ENCODE assay signal across 27 mouse cellular contexts in genomic region chr6:142635185-142635583, GRCm38 (mm10).
DNase-seq lines count a peak whose midpoint lies in the region; ATAC-seq and TF ChIP-seq lines count a peak whose summit lies in the region.
"Had no signal": no experiment of that assay in that cellular context is flagged by ENCODE, and none has a peak within 500 bp of the region (broad histone marks: within the 10 kb centered on the region; RNA-seq: fewer than 3 reads in every experiment).

No protein-coding gene starts in this region.

- H3K9me3 ChIP-seq in forebrain, embryonic 12.5 days, result no peaks in the 10 kb centered on the region
- no peaks in the 10 kb centered on the region for H3K9me3 ChIP-seq in forebrain, embryonic 15.5 days
- no peaks in the 10 kb centered on the region for H3K9me3 ChIP-seq in kidney, postnatal 0 days (replicated peaks; ENCODE audit: low read length)
- no peaks in the 10 kb centered on the region for H3K9me3 ChIP-seq in midbrain, embryonic 11.5 days (ENCODE audit: control insufficient read depth, low read length)
- H3K9me3 ChIP-seq in midbrain, embryonic 15.5 days, result no peaks in the 10 kb centered on the region
- H3K9me3 ChIP-seq in embryonic facial prominence, embryonic 11.5 days (replicated peaks; ENCODE audit: control insufficient read depth, low read length), result no peaks in the 10 kb centered on the region
- H3K9me3 ChIP-seq: embryonic facial prominence, embryonic 12.5 days; G1E; heart, embryonic 10.5 days; heart, embryonic 13.5 days had no signal

- ATAC-seq in forebrain, embryonic 12.5 days (ENCODE audit: low FRiP score), result 0 out of 2 replicates have a peak, but pooled peaks have one; percentile 36
- no peak; the same call in 1 of the 2 replicates for ATAC-seq in forebrain, embryonic 15.5 days (replicated peaks)
- 0 out of 2 replicates have a peak, but pooled peaks have one; percentile 17 for ATAC-seq in kidney, postnatal 0 days (replicated peaks; ENCODE audit: low FRiP score, low read depth)
- ATAC-seq in midbrain, embryonic 11.5 days (ENCODE audit: low FRiP score), result 0 out of 2 replicates have a peak, but pooled peaks have one; percentile 57
- no peak for ATAC-seq in midbrain, embryonic 15.5 days (replicated peaks)
- peak; percentile 67; the same call in 1 of the 2 replicates for ATAC-seq in embryonic facial prominence, embryonic 11.5 days (replicated peaks; ENCODE audit: insufficient number of reproducible peaks, low FRiP score, low TSS enrichment, low read depth)
- ATAC-seq: hindbrain, postnatal 0 days; inflammation-experienced regulatory T-cells, adult 6 months had no signal

- H3K4me2 ChIP-seq in forebrain, embryonic 12.5 days, result no peak overlapping the region
- no peak overlapping the region for H3K4me2 ChIP-seq in forebrain, embryonic 15.5 days (replicated peaks)
- H3K4me2 ChIP-seq in kidney, postnatal 0 days (ENCODE audit: low read length), result no peak overlapping the region
- no peak overlapping the region for H3K4me2 ChIP-seq in midbrain, embryonic 11.5 days
- no peak overlapping the region for H3K4me2 ChIP-seq in midbrain, embryonic 15.5 days
- no peak overlapping the region for H3K4me2 ChIP-seq in embryonic facial prominence, embryonic 11.5 days (ENCODE audit: low read depth, low read length)
- H3K4me2 ChIP-seq: embryonic facial prominence, embryonic 12.5 days; heart, embryonic 13.5 days; hindbrain, embryonic 14.5 days had no signal

- H3K9ac ChIP-seq in forebrain, embryonic 12.5 days, result no peak overlapping the region
- H3K9ac ChIP-seq in forebrain, embryonic 15.5 days (replicated peaks), result no peak overlapping the region
- no peak overlapping the region for H3K9ac ChIP-seq in kidney, postnatal 0 days (ENCODE audit: low read depth, low read length)
- H3K9ac ChIP-seq in midbrain, embryonic 11.5 days (ENCODE audit: low read length), result no peak overlapping the region
- no peak overlapping the region for H3K9ac ChIP-seq in midbrain, embryonic 15.5 days
- H3K9ac ChIP-seq in embryonic facial prominence, embryonic 11.5 days (replicated peaks; ENCODE audit: low read length), result no peak overlapping the region
- H3K9ac ChIP-seq: embryonic facial prominence, embryonic 12.5 days; heart, embryonic 13.5 days; hindbrain, embryonic 14.5 days had no signal

- TF ChIP-seq CTCF in kidney, postnatal 0 days (IDR thresholded peaks at IDR 0.05; ENCODE audit: low read depth), result no peak

- H3K27ac ChIP-seq in forebrain, embryonic 12.5 days, result no peak overlapping the region
- no peak overlapping the region for H3K27ac ChIP-seq in forebrain, embryonic 15.5 days (replicated peaks)
- H3K27ac ChIP-seq in kidney, postnatal 0 days, result no peak overlapping the region
- no peak overlapping the region for H3K27ac ChIP-seq in midbrain, embryonic 11.5 days (ENCODE audit: low read depth, low read length)
- no peak overlapping the region for H3K27ac ChIP-seq in midbrain, embryonic 15.5 days
- no peak overlapping the region for H3K27ac ChIP-seq in embryonic facial prominence, embryonic 11.5 days (replicated peaks; ENCODE audit: low read depth, low read length)
- H3K27ac ChIP-seq: embryonic facial prominence, embryonic 12.5 days; heart, embryonic 10.5 days; heart, embryonic 13.5 days; hindbrain, embryonic 14.5 days; hindbrain, postnatal 0 days had no signal

- no peaks in the 10 kb centered on the region for H3K36me3 ChIP-seq in forebrain, embryonic 12.5 days (replicated peaks)
- H3K36me3 ChIP-seq in forebrain, embryonic 15.5 days, result no peaks in the 10 kb centered on the region
- H3K36me3 ChIP-seq in kidney, postnatal 0 days (ENCODE audit: insufficient read depth, low read length), result no peaks in the 10 kb centered on the region
- no peaks in the 10 kb centered on the region for H3K36me3 ChIP-seq in midbrain, embryonic 11.5 days (ENCODE audit: control insufficient read depth, insufficient read depth, low read length)
- no peaks in the 10 kb centered on the region for H3K36me3 ChIP-seq in midbrain, embryonic 15.5 days (replicated peaks)
- no peaks in the 10 kb centered on the region for H3K36me3 ChIP-seq in embryonic facial prominence, embryonic 11.5 days (replicated peaks; ENCODE audit: control insufficient read depth, insufficient read depth, low read depth, low read length)
- H3K36me3 ChIP-seq: embryonic facial prominence, embryonic 12.5 days; G1E had no signal

- DNase-seq in kidney, postnatal 0 days (ENCODE audit: low spot score), result no peak
- no peak for DNase-seq in kidney, adult 11 months
- no peak for DNase-seq in midbrain, embryonic 11.5 days (ENCODE audit: low spot score, missing footprints)
- DNase-seq in embryonic facial prominence, embryonic 11.5 days (ENCODE audit: low spot score), result no peak
- no peak for DNase-seq in cerebellum, adult 11-12 months
- DNase-seq: adrenal gland, postnatal 10 days; adrenal gland, postnatal 36 days; B cell, adult 2 months; cerebellum, adult 2 months; cerebellum, adult 9-11 months; cerebellum, postnatal 36 days; gastrocnemius, postnatal 10 days; gastrocnemius, postnatal 36 days; heart, adult 2 months; heart, postnatal 14 days had no signal

- H3K4me1 ChIP-seq in forebrain, embryonic 12.5 days, result 0 out of 2 replicates have a peak, but pooled peaks cover 2% of the 10 kb centered on the region
- H3K4me1 ChIP-seq in forebrain, embryonic 15.5 days, result peaks cover 6% of the 10 kb centered on the region
- no peaks in the 10 kb centered on the region for H3K4me1 ChIP-seq in kidney, postnatal 0 days (replicated peaks; ENCODE audit: insufficient read depth, low read length)
- H3K4me1 ChIP-seq in midbrain, embryonic 11.5 days (ENCODE audit: control insufficient read depth, insufficient read depth, low read length), result no peaks in the 10 kb centered on the region
- H3K4me1 ChIP-seq in midbrain, embryonic 15.5 days, result no peaks in the 10 kb centered on the region
- no peaks in the 10 kb centered on the region for H3K4me1 ChIP-seq in embryonic facial prominence, embryonic 11.5 days (ENCODE audit: control insufficient read depth, insufficient read depth, low read length)

- H3K27me3 ChIP-seq in forebrain, embryonic 12.5 days, result no peaks in the 10 kb centered on the region
- no peaks in the 10 kb centered on the region for H3K27me3 ChIP-seq in forebrain, embryonic 15.5 days
- H3K27me3 ChIP-seq in kidney, postnatal 0 days (ENCODE audit: insufficient read depth, low read length), result no peaks in the 10 kb centered on the region
- no peaks in the 10 kb centered on the region for H3K27me3 ChIP-seq in midbrain, embryonic 11.5 days (ENCODE audit: control insufficient read depth, insufficient read depth, low read length)
- H3K27me3 ChIP-seq in midbrain, embryonic 15.5 days (replicated peaks), result no peaks in the 10 kb centered on the region
- H3K27me3 ChIP-seq in embryonic facial prominence, embryonic 11.5 days (ENCODE audit: control insufficient read depth, insufficient read depth, low read length), result no peaks in the 10 kb centered on the region
- H3K27me3 ChIP-seq: CH12.LX; embryonic facial prominence, embryonic 12.5 days; heart, embryonic 13.5 days had no signal

- no peak overlapping the region for H3K4me3 ChIP-seq in forebrain, embryonic 12.5 days (replicated peaks)
- no peak overlapping the region for H3K4me3 ChIP-seq in forebrain, embryonic 15.5 days
- no peak overlapping the region for H3K4me3 ChIP-seq in kidney, postnatal 0 days (replicated peaks; ENCODE audit: low read depth, low read length)
- no peak overlapping the region for H3K4me3 ChIP-seq in midbrain, embryonic 11.5 days (ENCODE audit: low read depth, low read length)
- H3K4me3 ChIP-seq in midbrain, embryonic 15.5 days, result no peak overlapping the region
- no peak overlapping the region for H3K4me3 ChIP-seq in embryonic facial prominence, embryonic 11.5 days (ENCODE audit: low read depth, low read length)
- H3K4me3 ChIP-seq: embryonic facial prominence, embryonic 12.5 days; erythroblast, embryonic 14.5 days; heart, adult 2 months; heart, embryonic 10.5 days; heart, embryonic 13.5 days had no signal

Comparison
In these comparisons a context has a peak if more than half of its experiments do, and no peak if none do; other contexts are left out.
1. ATAC-seq: peak in forebrain, embryonic 12.5 days (single experiment), kidney, postnatal 0 days (single experiment), midbrain, embryonic 11.5 days (single experiment) and embryonic facial prominence, embryonic 11.5 days (single experiment); none in forebrain, embryonic 15.5 days (single experiment) and midbrain, embryonic 15.5 days (single experiment).